Mouse (Mus musculus) cerebellum, postnatal 10 days (tissue): Measurements from ENCODE around the gene Cbarp.

Experiments used
- DNase-seq, 2 experiments: peaks; one replicate each; pipeline ENCODE4 v3.0.0; 2021; ENCODE audit warnings: mixed read lengths in 2 of 2

Gene Cbarp

GRCm38 (mm10) chr10:80142530-80142925 lies 1.9 kb upstream of the Cbarp start:
- DNase-seq = no peak

DNA sequence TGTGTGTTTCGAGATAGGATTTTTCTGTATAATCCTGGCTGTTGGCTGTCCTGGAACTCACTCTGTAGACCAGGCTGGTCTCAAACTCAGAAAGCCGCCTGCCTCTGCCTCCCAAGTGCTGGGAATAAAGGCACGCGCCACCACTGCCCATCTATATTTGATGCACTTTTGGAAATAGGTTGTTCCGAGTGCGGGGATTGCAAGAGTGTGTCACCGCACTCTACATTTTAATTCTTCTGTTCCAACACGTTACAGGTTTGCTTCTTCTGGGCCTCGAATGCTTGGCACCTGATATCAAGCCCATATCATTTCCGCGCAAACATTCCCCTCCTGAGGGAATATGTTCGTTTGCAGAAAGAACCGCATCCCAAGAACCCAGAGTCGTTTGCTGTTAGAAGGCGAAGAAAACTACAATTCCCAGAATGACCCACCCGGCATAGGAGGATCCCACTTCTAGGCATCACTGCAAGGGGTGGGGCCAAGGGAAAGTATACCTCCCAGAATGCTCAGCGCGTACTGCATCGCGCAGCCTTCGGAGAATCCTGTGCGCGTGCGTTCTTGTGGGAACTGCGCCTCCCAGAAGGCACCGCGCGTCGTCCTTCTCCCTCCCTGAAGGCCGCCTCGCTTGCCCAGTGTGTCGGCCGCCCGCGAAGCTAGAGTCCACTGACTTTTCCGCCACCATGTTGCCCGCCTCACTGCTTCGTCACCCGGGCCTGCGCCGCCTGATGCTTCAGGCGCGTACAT lies 1.3 kb upstream of the Cbarp start:
- peak; percentile 96 to 98 for DNase-seq

DNA sequence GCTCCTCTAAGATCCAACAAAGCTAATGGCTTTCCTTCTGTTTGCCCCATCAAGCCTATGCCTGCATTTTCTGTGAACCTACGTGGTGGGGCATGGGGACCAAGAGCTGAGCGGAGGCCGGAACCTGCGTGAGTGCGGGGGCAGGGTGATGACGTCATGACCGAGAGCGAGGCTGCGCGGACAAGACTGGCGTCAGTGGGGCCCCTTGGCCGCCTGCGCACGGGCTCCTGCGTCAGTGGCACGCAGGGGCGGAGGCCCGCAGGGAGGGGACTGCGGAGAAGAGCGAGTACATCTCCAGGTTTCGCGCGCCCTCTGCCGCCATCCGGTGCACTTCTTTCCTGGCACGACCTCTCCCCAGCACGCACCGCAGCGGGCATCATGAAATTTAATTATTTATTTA lies 608 bp upstream of the Cbarp start:
- peak; percentile 97 to 99 for DNase-seq

DNA sequence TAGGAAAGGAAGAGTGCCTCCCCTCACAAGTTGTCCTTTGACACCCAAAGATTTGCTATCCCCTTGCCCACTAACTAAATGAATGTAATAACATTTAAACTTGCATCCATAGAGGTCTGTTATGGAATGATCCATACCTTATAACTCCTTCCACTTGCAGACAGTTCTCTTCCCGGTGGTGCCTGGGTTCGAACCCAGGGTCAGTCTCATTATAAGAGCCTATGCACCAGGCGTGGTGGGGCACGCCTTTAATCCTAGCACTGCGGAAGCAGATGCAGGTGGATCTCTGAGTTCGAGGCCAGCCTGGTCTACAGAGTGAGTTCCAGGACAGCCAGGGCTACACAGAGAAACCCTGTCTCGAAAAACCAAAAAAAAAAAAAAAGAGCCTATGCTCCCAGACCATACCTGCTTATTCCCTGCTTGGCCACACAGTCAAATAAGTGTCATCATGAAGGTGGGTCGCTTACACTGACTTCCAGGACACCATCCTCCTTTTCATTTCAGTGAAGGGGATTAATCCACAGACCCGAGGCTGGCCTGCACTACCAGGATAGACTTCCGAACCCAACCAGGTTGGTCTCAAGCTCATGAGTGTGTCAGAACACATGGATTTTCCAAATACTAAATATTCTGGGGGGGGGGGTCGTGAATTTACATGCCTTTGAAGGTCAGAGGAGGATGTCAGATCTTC lies 515 bp downstream of the Cbarp start:
- no peak for DNase-seq

GRCm38 (mm10) chr10:80139439-80139775 lies 1.2 kb downstream of the Cbarp start:
- DNase-seq = no peak

DNA sequence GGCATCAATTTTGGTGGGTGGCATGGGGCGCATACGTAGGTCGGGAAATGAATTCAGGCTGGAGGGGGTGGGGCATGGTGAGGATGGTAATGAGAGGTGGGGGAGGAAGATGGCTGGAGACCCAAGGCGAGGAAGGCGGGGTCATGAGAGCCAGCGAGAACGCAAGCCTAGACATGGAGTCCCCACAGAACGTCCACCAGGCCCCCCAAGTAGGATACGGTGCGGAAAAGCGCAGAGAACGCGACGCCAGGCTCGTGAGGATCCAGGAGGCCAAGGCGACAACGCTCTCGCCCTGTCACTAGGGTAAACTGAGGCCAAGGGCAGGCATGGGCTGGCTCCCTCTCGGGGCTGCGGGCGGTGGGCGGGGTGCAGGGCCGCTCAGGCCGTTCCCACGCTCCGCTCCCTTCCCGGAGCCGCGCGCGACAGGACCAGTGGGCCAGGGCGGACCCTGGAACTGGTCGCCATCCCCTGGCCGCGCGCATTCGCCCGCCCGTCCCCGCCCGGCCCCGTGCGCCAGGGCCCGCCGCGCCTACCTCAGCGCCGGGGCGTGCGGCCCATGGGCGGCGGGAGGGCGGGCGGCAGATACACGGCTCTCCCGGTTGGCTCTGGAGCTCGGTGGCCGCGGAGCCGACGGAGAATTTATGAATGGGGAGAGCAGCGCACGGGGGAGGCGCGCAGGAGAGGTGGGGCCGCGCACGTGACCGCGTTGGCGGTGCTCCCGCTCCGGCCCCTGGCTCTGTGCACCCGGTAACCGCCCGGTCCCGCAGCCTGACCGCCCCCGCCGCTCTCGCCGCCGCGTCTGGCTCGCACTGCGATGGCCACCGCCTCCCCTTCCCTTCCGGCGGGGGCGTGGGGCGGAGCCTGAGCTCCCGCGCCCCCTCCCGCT lies 1.8 kb downstream of the Cbarp start, which contains the start of gene Atp5d:
Gene Atp5d, plus strand, starts transcription at position 80 of the 886 bp plus-strand sequence.
- peak; percentile 83 to 88 for DNase-seq

- DNase-seq = peak; percentile 68 to 72
Observed at GRCm38 (mm10) chr10:80137626-80138552, 2.7 kb downstream of the Cbarp start.

DNA sequence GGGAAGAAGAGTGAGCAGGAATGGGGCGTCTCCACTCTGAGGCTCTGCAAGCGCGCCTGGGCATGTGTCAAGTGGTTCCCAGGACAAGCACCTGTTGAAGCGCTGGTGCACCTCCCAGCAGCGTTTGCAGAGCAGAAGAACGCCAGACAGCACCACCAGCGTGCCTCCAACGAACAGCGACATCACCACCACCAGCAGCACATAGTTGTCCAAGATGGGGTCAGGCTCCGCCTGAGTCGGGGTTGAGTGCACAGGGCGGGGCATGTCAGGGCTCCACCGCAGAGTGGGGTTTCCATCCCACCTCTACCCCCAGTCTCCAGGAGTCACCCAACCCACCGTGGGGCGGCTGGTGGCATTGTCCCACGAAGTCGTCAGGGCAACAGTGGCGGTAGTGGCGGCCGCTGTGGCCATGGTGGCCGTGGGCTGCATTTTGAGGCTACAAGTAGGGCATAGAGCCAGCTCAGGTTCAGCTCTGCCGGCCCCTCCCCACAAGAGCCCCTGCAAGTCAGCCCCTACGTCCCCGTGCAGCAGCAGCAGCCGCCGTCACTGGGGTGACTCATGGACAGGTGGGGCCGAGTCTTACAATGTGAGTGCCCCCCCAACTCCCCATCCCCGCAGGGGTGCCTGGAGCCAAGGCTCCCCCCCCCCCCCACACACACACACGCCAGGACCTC lies 3.5 kb downstream of the Cbarp start:
- peak; percentile 68 to 75 for DNase-seq

GRCm38 (mm10) chr10:80136179-80136951 lies 4.3 kb downstream of the Cbarp start:
- peak; percentile 22 to 28 for DNase-seq

DNA sequence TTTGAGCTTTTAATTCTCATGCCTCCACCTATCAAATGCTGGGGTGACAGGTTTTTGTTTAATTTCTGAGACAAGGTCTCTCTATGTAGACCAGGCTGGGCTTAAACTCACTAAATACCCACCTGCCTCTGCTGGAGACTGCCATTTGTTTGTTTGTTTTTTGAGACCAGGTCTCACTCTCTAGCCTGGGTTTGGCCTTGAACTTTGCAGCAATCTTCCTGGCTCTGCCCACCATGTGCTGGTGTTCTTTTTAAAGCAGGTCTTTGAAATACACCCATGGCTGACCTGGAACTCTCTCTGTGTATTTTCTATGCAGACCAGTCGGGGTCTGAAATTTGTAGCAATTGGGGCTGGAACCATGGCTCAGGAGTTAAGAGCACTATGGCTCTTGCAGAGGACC lies 5.0 kb downstream of the Cbarp start:
- DNase-seq = no peak

DNA sequence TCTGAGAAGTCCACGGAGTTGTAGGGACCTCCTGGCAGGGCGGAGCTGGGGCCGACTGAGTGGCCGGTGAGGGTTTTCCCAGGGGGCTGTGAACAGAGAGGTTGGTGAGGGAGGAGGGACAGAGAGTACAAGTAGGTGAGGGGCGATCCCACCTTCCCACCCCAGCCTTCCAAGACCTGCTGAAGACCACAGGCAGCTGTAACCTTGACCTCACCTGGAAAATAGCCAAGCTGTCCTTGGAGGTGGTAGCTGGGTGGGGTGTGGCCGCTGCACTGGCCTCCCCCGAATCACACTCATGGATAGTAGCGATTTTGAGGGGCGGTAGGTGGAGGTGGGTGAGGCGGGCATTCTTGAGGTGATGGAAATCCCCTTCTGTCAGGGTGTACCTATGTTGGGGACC lies 5.5 kb downstream of the Cbarp start:
- DNase-seq = peak; percentile 18 to 40

- DNase-seq = peak; percentile 28 to 29
Observed at GRCm38 (mm10) chr10:80134421-80134820, 6.2 kb downstream of the Cbarp start.

DNA sequence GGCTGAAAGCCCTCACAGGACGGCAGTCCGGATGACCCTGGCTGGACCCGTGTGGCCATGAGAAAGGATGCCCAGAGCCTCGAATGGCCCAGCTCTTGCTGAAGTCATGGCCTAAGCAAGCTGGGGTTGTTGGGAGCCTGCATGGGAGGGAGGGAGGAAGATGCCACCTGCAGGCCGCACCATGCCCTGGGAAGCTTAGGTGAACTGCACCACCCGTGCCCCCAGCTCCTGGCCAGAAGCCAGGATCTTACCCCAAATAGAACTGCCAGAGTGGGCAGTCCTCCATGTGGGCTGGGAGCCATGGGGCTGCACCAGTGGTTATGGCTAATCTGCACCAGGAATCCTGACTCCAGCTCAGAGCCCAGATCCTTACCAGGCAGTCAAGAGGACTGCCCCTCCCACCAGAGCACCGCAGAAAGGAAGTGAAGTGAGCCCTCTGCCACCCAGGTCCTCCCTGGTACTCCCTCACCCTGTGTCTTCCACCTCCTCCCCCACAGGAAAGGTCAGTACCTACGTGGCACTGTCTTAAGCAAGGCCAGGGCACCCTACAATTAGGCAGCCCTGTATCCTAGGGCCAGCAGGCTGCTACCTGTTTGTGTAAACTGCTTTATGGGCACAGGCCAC lies 7.3 kb downstream of the Cbarp start:
- peak; percentile 69 to 71 for DNase-seq

DNA sequence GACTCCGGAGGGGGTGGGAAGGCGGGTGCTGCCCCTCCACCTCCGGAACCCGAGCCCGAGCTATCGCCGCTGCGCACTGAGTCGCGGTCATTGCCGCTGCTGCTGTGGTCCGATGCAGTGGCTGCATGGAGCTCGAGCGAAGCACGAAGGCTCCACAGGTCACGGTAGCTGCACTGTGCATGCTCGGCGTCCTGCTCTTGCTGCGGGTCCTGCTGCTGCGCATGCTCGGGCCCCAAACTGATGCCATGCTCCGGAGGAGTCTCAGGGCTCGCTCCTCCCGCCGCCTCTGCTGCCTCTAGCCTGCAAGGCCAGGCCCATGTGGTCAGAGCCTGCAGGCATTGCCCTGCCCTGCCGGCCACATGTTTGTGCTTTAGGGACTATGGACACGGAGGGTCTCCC lies 8.7 kb downstream of the Cbarp start:
- DNase-seq = peak; percentile 36 to 37

- peak; percentile 55 to 57 for DNase-seq
Observed at GRCm38 (mm10) chr10:80131316-80131951, 9.2 kb downstream of the Cbarp start.

DNA sequence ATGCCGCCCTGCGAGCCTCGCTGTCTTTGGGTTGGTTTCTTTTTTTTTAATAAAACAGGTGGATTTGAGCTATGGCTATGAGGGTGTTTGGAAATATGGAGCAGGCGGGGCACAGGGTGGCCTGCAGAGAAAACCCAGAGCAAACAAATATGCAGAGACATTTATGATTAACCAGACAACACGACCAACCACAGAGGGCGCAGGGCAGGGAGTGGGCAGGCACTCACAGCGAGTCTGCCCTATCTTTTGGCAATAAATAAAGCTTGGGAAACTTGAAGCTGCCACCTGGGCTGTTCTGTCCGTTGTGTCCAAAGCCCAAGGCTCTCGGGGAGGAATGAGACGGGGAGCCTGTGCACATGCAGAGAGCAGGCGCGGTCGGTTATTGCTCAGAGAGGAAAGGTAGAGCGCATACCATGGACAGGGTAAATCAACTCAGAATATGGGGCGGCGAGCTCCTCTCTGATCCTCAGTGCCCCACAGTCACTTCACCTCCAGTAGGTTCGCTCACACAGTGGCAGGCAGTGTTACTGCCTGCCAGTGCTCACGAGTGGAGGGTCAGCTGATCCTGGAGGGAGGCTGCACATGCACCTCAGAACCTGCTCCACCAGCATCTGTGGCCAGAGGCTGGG lies 10.1 kb downstream of the Cbarp start:
- DNase-seq = peak; percentile 5 to 19

DNA sequence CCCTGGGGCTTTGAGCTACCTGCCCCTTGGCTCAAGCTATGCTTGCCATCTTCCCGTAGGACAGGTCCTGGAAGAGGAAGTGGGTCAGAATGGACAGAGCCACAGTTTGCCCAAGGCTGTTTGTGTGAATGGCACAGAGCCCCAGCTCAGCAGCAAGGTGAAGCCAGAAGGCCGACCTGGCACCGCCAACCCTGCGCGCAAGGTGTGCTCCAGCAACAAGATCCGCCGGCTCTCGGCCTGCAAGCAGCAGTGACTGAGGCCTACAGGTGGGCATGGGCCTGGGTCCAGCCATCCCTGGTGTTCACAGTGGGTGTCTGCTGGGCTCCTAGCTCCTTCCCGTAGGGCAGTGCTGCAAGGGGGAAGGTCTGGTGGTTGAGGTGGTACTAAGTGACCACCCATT lies 10.8 kb downstream of the Cbarp start:
- peak; percentile 48 to 54 for DNase-seq

GRCm38 (mm10) chr10:80127920-80128319 lies 12.7 kb downstream of the Cbarp start:
- DNase-seq = no peak

- peak in 1 of 2 experiments; percentile 11 for DNase-seq
Observed at GRCm38 (mm10) chr10:80123932-80124562, 16.6 kb downstream of the Cbarp start.
